Mouse (Mus musculus) kidney, adult 8-10 months (tissue): ENCODE data around the gene 4921536K21Rik.
A peak's percentile ranks its signal among the peaks of the same experiment; 100 is the strongest.
"Not testable (repeated sequence)": the region's sequence is repeated elsewhere in the genome, so short reads cannot be mapped to it uniquely, and the experiment has no call there.

Experiments used
- DNase-seq, 2 experiments: peaks; one replicate each; pipeline ENCODE4 v3.0.0; 2022

4921536K21Rik gene

DNA sequence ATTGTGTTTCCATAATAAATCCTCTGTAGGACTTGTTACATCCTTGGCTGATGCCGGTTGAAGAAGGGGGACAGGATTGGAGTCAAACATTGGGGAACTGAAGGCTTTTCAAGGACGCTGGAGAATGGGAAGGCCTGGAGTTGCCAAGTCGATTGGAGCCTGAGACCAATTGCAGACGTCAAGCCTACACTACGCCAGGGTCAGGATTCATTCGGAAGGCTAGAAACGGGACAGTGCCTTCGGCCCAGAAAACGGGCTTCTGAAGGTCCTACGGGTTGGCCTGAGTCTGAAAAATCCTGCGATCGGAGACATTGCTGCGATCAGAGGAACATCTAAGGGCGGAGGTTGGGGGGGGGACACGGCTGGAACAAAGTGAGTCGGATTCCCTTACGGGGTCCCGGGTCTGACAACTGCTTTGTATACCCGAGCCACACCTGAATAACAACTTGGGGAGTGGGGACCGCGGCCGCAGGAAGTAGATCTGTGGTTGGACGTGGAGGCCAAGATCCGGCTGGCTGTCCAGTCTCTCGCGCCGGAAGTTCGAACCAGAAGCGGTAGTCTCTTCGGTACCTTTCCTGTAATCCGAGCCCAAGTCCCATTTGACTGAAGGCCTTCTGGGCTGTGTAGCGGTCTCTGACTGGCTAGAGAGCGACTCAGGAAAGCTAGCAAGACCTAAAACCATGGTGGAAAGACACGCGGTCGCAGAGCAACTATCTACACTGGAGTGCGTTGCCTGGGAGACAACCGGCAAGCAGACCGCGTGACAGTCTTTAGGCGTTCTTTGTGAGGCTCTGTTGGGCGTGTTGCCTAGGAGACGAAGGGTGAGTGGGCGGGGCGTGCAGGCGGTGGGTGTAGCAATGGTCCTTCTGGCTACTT lies at the start of gene 4921536K21Rik, which contains the start of gene Dusp18:
4921536K21Rik (minus strand) TSS at position 693 of the 876 bp plus-strand sequence.
Dusp18 (plus strand) TSS at position 835 of the 876 bp plus-strand sequence.
- DNase-seq = peak; percentile 94 to 95

DNA sequence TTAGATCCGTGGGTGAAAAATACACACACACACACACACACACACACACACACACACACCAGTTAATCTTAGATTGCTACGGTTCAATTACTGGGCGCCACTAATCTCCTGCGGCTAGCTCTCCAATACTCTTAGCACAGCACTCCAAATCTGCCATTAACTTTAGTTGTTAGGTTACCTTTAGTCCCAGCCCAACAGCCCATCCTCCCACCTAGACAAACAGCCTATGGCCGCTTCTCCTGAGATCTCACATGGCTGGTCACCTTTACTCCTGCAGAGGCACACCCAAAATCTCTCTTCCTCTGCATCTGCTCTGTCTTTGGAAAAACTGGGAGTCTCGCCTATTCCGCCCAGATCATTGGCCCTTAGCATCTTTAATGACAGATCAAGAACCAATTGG lies 46.5 kb upstream of the 4921536K21Rik start:
- DNase-seq = peak; percentile 36 to 43

DNA sequence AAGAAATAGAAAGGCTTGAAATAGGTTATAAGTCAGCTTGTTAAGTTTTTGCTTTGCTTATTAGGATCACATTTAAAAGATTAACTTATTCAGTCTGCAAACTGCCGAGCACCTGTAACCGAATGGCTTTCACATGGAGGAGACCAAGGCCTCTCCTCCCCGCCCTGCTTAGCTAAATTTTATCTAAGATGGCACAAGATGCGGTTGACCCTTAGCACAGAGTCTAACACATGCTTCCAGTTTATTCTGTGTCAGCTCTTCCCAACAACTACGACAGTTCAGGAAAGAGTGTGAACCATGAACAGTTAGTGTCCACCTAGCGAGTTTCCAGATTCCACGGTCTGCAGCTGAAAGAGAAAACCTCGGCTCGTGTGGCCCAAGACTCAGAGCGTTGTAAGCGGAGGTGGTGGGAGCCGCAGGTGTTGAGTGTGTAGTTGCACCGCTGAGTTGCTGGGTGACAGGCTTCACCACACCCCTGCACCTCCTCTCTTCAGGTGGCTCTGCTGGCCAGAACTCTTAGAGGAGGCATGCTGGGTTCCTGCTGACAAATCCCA lies 42.5 kb upstream of the 4921536K21Rik start:
- DNase-seq = peak; percentile 79 to 90

- no peak for DNase-seq
Measured at GRCm38 (mm10) chr11:3936318-3936717, 41.4 kb upstream of the 4921536K21Rik start.

DNA sequence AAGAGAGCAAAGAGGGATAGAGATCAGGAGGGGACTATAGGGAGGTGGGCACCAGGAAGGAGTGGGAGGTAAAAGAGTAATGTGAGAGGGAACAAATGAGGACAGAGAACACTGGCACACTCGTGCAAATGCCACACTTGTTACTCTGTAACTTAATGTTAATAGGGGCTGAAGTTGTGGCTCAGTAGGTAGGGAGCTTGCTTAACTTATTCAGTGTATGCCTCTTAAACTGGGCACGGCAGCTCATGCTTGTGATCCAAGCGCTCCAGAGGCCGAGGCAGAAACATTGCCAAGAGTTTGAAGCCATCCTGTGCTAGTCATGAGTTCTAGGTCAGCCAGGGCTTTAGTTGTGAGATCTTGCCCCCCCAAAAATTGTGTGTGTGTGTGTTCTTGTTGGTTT lies 40.2 kb upstream of the 4921536K21Rik start:
- peak; percentile 55 to 71 for DNase-seq

GRCm38 (mm10) chr11:3933756-3934285 lies 38.9 kb upstream of the 4921536K21Rik start:
- DNase-seq = peak; percentile 54 to 67

DNA sequence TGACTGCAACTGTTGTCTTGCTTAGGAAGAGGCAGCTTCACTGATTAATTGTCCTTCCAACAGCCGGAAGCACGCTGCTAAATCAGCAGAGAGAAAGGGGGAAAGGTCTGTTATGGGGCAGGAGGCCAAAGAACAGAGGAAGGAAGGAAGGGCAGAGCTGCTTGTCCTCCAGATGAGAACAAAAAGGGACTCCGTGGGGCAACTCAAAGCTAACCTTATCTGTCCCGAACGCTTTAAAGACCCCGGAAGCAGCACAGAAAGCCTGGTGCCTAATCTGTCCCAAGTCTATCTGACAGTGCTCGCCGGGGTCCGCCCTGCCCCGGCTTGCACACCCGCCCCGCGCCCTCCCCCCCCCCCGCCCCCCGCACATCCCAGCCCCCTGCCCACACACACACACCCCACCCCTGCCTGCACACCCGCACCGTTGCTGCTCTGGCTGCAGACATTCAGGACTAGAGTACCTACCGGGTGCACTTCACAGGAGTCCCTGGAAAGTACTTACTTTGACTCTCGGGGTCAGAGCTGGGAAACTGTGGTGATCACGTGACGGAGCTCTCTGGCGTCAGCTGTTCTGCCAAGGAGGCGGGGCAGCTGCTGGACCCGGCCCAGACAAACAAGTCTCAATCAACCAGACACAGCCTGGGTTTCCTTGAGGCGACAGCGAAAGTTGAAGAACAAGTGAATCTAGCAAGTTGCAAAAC lies 36.8 kb upstream of the 4921536K21Rik start, which contains the start of gene Tcn2:
Tcn2 (minus strand) TSS at position 649 of the 701 bp plus-strand sequence.
- peak; percentile 97 for DNase-seq

GRCm38 (mm10) chr11:3930931-3931330 lies 36.0 kb upstream of the 4921536K21Rik start:
- peak; percentile 42 to 48 for DNase-seq

GRCm38 (mm10) chr11:3930019-3930418 lies 35.1 kb upstream of the 4921536K21Rik start:
- DNase-seq = no peak

GRCm38 (mm10) chr11:3925916-3926315 lies 31.0 kb upstream of the 4921536K21Rik start:
- no peak for DNase-seq

DNA sequence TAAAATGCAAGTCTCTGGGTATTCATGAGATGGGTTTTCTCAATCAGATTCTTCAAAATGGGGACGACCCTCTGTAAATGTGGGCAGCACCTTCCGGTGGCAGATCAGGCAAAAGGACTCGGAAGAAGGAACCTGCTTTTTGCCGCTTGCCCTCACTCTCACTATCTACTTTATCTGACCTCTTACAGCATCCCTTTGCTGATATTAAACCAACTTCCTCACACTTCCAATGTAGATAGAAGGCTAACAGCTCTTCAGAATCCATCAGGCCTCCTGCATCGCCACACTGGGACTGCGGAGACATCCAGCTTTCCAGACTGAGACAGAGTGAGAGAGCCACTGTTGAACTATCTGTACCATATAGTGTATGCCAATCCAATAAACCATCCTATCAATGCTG lies 27.8 kb upstream of the 4921536K21Rik start:
- no peak for DNase-seq

GRCm38 (mm10) chr11:3922115-3922514 lies 27.2 kb upstream of the 4921536K21Rik start:
- no peak for DNase-seq

DNA sequence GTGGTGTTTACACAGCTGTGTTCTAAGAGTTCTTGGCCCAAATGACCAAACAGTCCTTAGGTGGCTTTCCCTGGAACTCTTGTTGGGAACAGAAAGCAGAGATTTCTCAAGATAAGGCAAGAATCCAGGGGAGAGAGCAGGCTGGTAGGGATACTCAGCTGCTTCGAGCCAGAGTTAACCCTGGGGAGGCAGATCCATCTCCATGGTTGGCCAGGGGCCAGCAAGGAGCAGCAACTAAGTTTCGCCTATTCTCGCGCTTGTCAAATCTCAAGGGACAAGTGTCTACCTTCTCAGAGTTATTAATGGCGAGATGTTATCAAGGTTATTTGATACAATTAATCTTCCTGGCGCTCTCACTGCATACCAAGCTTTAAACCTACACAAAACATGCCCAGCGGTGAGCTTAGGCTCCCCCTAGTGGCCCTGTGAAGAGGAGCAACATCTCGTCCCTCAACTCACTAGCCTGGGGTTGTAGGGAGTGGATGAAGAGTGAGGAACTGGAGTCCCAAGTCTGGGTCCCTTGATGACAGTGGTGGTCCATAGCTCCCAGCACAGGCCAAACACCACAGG lies 26.5 kb upstream of the 4921536K21Rik start:
- peak in 1 of 2 experiments; percentile 52 for DNase-seq

DNA sequence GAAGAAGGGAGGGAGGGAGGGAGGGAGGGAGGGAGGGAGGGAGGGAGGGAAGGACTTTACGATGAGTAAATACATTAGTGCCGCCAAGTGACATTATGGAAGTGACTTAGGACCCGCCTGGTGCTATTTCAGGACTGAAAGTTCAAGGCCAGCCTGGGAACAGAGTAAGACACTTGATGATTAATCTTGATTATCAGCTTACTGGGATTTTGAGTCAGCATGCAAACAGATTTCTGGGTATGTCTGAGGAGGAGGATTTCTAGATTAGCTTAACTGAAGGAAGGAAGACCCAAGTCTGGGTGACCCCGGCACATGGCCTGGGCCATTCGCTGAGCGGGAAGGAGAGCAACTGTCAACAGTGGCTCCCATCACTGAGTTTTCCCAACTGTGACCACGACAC lies 25.6 kb upstream of the 4921536K21Rik start:
- no peak for DNase-seq

- DNase-seq = no peak
Measured at GRCm38 (mm10) chr11:3918738-3919137, 23.8 kb upstream of the 4921536K21Rik start.

DNA sequence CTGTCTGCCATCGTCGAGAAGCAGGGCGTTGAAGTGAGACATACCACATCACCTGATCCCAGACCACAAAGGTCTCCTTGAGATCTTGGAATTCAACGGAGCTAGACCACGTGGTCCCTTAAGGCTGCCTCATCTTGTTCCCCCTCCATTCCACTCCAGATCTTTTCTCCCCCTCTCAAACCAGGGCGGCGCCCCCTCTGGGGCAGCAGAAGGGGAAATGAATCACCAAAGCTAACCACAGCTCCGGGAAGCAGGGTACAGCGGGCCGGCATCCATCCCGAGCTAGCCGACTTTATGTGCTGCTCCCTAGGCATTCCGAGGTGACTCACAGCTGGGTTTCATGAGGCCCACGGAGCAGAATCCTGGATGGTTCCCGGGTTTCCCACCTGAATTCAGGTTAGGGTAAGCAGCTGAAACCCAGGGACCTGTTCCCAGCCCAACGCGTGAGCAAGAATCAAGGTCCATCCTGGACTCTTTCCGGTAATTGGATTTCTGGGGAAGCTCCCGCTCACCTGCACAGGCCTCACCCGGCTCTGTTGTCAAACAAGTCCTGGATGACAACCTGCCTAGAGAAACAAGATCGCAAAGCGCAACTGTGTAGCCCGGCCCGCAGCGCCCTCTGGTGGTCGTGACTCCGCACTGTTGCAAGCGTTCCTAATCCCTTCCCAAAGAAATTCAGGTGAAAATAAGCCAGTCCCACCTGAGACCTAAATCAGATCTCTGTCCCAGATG lies 19.4 kb upstream of the 4921536K21Rik start, which contains the start of gene Slc35e4:
Slc35e4 (minus strand) TSS at position 556 of the 732 bp plus-strand sequence.
- DNase-seq = peak; percentile 73 to 84

DNA sequence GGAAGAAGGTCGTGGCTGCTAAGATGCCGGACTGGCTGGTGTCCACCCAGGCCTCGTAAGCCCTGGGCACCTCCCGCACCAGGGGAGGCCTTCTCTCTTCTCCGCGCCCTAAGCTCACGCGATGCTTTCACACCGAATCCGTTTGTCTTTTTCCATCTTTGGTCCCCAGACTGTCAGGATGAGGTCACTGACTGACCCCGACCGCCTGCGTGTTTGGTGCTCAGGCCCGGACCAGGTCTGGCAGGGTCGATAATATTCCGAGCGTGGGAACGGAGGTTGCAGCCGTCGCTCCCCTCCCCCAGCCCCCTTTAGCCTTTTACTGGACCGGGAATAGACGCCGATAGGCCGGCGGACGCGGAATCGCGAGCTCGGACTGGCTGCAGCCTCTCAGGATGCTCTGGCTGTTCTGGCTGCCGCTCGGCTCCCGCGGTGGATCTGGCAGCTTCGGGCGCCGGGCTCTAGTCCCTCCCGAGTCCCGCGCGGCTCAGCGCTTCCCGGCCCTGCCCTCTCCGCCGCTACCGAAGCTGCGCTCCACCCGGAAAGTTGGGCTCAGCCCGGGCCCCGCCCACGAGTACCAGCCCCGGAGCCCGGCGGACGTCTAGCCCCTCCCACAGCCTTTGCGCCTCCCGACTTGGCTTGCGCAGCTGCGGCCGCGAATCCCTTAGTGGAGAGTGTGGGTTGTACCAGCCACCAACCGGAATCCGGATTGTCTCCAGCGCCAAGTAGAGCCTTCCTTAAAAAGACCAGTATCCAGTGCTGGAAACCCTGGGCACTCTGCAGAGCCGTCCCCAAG lies 18.6 kb upstream of the 4921536K21Rik start:
- DNase-seq = peak; percentile 95 to 96

- DNase-seq = peak; percentile 29 to 38
Measured at GRCm38 (mm10) chr11:3912875-3913271, 18.0 kb upstream of the 4921536K21Rik start.

DNA sequence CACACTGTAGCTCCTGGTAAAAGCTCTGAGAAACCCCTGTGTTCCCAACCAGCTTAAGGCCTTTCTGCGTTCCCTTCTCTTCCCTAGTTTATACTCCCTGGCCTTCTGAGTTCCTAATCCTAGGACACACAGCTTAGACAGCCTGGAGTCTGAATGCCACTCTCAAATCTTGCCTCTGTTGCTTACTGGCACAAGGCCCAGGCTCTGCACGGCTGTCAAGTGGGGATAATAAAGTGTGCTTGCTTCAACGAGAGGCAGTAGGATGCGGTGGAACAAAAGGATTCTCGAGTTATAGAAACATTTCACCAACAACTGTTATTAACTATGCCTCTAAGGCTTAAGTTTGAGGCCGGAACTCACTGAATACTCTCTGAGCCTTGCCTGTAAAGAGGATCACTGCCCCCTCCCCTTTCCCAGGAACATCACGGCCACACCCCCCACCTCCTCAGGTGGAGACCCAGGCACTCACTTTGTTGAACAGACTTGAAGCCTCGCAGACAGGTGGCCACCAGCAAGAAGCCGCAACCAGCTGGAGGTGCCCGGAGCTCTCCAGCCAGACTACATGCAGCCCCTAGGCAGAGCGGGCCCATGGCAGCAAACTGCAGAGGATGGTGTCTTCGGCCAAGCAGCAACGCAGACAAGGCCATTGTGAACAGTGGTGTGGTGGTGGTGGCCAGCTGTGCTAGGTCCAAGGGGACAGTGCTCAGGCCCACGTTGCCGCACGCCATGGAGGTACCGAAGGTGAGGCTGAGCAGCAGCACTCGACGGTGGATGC lies 17.4 kb upstream of the 4921536K21Rik start:
- DNase-seq = no peak

DNA sequence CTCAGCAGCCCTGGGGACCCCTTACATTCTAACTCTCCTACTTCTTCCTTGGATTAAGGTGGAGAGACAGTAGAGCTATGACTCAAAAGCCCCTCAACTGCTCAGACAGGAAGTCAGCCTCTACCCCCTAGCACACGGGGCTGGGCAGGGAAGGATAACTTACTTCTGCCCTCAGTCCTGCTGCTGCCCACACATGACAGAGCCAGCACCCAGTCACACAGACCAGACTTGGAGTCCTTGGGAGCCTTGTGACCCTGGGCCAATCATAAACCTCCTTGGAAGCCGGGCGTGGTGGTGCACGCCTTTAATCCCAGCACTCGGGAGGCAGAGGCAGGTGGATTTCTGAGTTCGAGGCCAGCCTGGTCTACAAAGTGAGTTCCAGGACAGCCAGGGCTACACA lies 16.5 kb upstream of the 4921536K21Rik start:
- not testable (repeated sequence) for DNase-seq
